Comparison of ENCODE assay signal across 17 mouse cellular contexts in the genomic region with DNA sequence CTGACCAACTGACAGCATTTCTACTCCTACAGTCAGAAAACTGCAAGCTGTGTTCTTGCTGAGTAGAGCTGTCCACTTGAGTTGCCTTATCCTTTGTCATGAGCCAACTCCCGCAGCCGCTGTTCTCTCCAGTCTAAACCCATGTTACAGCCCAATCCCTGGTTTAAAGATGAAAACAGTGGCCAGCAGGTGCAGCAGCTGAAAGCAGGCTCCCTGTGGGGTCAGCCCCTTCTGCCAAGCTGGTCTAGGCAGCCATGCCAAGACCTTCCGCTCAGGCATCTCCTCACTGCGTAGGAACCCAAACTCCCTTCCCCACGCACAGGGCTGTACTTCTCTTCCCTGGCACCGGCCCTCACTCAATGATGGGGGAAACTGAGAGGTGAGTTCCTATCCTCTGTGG.
DNase-seq lines count a peak whose midpoint lies in the region; ATAC-seq lines count a peak whose summit lies in the region.
"Had no signal": no experiment of that assay in that cellular context is flagged by ENCODE, and none has a peak within 500 bp of the region (broad histone marks: within the 10 kb centered on the region; RNA-seq: fewer than 3 reads in every experiment).

No protein-coding gene starts in this region.

- H3K4me3 ChIP-seq in forebrain, embryonic 10.5 days, result no peak overlapping the region
- no peak overlapping the region for H3K4me3 ChIP-seq in forebrain, embryonic 12.5 days (replicated peaks)
- H3K4me3 ChIP-seq in forebrain, embryonic 16.5 days (replicated peaks; ENCODE audit: low read length), result no peak overlapping the region
- H3K4me3 ChIP-seq: erythroblast, embryonic 14.5 days; gastrocnemius, adult 2 months; limb, embryonic 15.5 days had no signal

- peaks cover 11% of the 10 kb centered on the region for H3K4me1 ChIP-seq in forebrain, embryonic 10.5 days
- H3K4me1 ChIP-seq in forebrain, embryonic 12.5 days, result peaks cover 16% of the 10 kb centered on the region
- H3K4me1 ChIP-seq in forebrain, embryonic 16.5 days (replicated peaks; ENCODE audit: control insufficient read depth, insufficient read depth, low read length), result peaks cover 6% of the 10 kb centered on the region

- 0 out of 2 replicates have a peak overlapping the region, but pooled peaks have one; percentile 11 for H3K27ac ChIP-seq in forebrain, embryonic 10.5 days
- H3K27ac ChIP-seq in forebrain, embryonic 12.5 days, result no peak overlapping the region
- H3K27ac ChIP-seq in forebrain, embryonic 16.5 days (ENCODE audit: low read length), result no peak overlapping the region; the same call in 1 of the 2 replicates
- H3K27ac ChIP-seq: gastrocnemius, adult 2 months; limb, embryonic 15.5 days had no signal

- no peaks in the 10 kb centered on the region for H3K9me3 ChIP-seq in forebrain, embryonic 10.5 days
- H3K9me3 ChIP-seq in forebrain, embryonic 12.5 days, result no peaks in the 10 kb centered on the region
- H3K9me3 ChIP-seq in forebrain, embryonic 16.5 days (ENCODE audit: control insufficient read depth, low read length), result no peaks in the 10 kb centered on the region
- H3K9me3 ChIP-seq: limb, embryonic 15.5 days had no signal

- no peak overlapping the region for H3K4me2 ChIP-seq in forebrain, embryonic 12.5 days
- no peak overlapping the region for H3K4me2 ChIP-seq in forebrain, embryonic 16.5 days (ENCODE audit: low read length)
- H3K4me2 ChIP-seq: heart, embryonic 11.5 days; limb, embryonic 15.5 days had no signal

- no peak overlapping the region for H3K9ac ChIP-seq in forebrain, embryonic 12.5 days
- H3K9ac ChIP-seq in forebrain, embryonic 16.5 days (replicated peaks; ENCODE audit: low read depth, low read length), result no peak overlapping the region
- H3K9ac ChIP-seq: limb, embryonic 15.5 days had no signal

- peaks cover 28% of the 10 kb centered on the region for H3K27me3 ChIP-seq in forebrain, embryonic 10.5 days (ENCODE audit: poor library complexity, severe bottlenecking)
- peaks cover 10% of the 10 kb centered on the region; the same call in 1 of the 2 replicates for H3K27me3 ChIP-seq in forebrain, embryonic 12.5 days
- H3K27me3 ChIP-seq in forebrain, embryonic 16.5 days (replicated peaks; ENCODE audit: control insufficient read depth, insufficient read depth, low read length), result no peaks in the 10 kb centered on the region
- H3K27me3 ChIP-seq: CH12.LX had no signal

- 93% methylated on average over 6 of the region's 6 CpGs for WGBS in forebrain, embryonic 10.5 days
- 90% methylated on average over 6 of the region's 6 CpGs for WGBS in forebrain, embryonic 12.5 days
- WGBS in forebrain, embryonic 16.5 days, result 71% methylated on average over 6 of the region's 6 CpGs

- H3K36me3 ChIP-seq in forebrain, embryonic 10.5 days (replicated peaks), result no peaks in the 10 kb centered on the region
- no peaks in the 10 kb centered on the region for H3K36me3 ChIP-seq in forebrain, embryonic 12.5 days (replicated peaks)
- no peaks in the 10 kb centered on the region for H3K36me3 ChIP-seq in forebrain, embryonic 16.5 days (ENCODE audit: control insufficient read depth, insufficient read depth)
- H3K36me3 ChIP-seq: limb, embryonic 15.5 days had no signal

- DNase-seq in forebrain, embryonic 10.5 days (ENCODE audit: extremely low spot score, low spot score), result no peak
- DNase-seq in brain, adult 2 months (ENCODE audit: low read depth, low spot score), result peak; percentile 84
- peak; percentile 92 to 94 for DNase-seq in cerebellum, postnatal 10 days
- DNase-seq in right cerebral cortex, adult 18-20 months, result no peak
- DNase-seq in frontal cortex, postnatal 14 days (ENCODE audit: low spot score in 2 of 2), result no peak
- no peak for DNase-seq in adipocyte (ENCODE audit: low spot score)
- DNase-seq: gastrocnemius, adult 2 months; kidney, adult 8-10 months; lung, adult 18-20 months; lung, postnatal 4 days had no signal

- ATAC-seq in forebrain, embryonic 12.5 days (ENCODE audit: low FRiP score), result no peak
- ATAC-seq in forebrain, embryonic 16.5 days, result 0 out of 2 replicates have a peak, but pooled peaks have one; percentile 13
- ATAC-seq: activated CD4-positive, CD25-positive, alpha-beta regulatory T cell, adult 4 months had no signal

Comparison
In these comparisons a context has a peak if more than half of its experiments do, and no peak if none do; other contexts are left out.
1. DNase-seq: peak in brain, adult 2 months (single experiment) and cerebellum, postnatal 10 days (2 of 2); none in forebrain, embryonic 10.5 days (single experiment), right cerebral cortex, adult 18-20 months (single experiment), frontal cortex, postnatal 14 days (0 of 2) and adipocyte (single experiment).